Mouse (Mus musculus): ENCODE data around the gene Adcy9. TPM values are rescaled to one million over a fixed set of nuclear protein-coding genes. Genes with fewer than 3 reads are reported as not detected.
A peak's percentile ranks its signal among the peaks of the same experiment; 100 is the strongest.

The Adcy9 gene
- polyA plus RNA-seq, 1 experiment from 2014 or later = 0.66 TPM

DNA sequence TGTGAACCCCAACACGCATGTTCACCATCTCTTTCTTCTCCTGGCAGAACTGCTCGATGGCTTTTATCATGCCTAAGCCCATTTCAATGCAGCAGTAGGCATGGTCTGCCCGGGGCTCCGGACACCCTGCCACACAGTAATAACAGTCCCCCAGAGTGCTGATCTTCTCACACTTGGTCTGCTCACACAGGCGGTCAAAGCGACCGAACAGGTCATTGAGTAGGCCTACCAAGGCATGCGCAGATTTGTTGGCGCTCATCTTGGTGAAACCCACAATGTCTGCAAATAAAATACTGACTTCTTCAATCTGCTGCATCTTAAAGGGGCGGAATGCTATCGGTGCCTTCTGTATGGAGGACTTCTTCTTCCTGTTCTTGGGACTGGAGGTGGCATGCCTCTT is 2.2 kb downstream of the Adcy9 start:
- DNase-seq (no peak), ATAC-seq (ENCODE audit: low read depth) (no peak)
- Histone ChIP-seq H3K4me3 (replicated peaks) (peak overlapping the region; percentile 77; the same call in 1 of the 2 replicates), H3K9ac (no peak overlapping the region), H3K9me3 (replicated peaks) (no peaks in the 10 kb centered on the region), H3K4me2 (peak overlapping the region; percentile 99), H3K36me3 (no peaks in the 10 kb centered on the region), H3K27ac (no peak overlapping the region), H3K27me3 (peaks cover 23% of the 10 kb centered on the region), H3K4me1 (replicated peaks) (peaks cover 76% of the 10 kb centered on the region)
- WGBS (ENCODE audit: insufficient replicate concordance) = 86% methylated on average over 11 of the region's 11 CpGs

DNA sequence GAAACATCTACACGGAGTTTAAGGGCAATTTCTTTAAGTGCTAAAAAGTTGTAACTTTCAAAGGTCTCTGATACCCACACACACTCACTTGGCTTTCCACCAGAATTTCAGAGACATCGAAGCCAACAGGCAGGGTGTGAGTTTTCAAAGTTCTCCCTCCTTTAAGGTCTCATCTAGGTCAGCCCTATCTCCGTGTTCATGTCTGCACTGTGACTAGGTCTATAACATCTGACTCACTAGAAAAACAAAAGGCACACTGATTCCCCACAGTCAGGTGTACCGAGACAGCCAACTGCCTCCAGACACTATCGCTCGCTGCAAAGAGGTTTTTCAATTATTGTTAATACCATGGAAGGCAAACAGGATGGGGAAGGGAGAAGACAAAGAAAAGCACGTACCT is 2.8 kb downstream of the Adcy9 start:
- no peak for DNase-seq
- Histone ChIP-seq H3K9ac (no peak overlapping the region), H3K4me2 (peak overlapping the region; percentile 99), H3K27me3 (peaks cover 23% of the 10 kb centered on the region), H3K4me3 (replicated peaks) (no peak overlapping the region; the same call in 1 of the 2 replicates), H3K36me3 (no peaks in the 10 kb centered on the region), H3K9me3 (replicated peaks) (no peaks in the 10 kb centered on the region), H3K4me1 (replicated peaks) (peaks cover 81% of the 10 kb centered on the region), H3K27ac (no peak overlapping the region)
- ATAC-seq (ENCODE audit: low read depth) = no peak
- WGBS (ENCODE audit: insufficient replicate concordance) = 59% methylated on average over 7 of the region's 7 CpGs

DNA sequence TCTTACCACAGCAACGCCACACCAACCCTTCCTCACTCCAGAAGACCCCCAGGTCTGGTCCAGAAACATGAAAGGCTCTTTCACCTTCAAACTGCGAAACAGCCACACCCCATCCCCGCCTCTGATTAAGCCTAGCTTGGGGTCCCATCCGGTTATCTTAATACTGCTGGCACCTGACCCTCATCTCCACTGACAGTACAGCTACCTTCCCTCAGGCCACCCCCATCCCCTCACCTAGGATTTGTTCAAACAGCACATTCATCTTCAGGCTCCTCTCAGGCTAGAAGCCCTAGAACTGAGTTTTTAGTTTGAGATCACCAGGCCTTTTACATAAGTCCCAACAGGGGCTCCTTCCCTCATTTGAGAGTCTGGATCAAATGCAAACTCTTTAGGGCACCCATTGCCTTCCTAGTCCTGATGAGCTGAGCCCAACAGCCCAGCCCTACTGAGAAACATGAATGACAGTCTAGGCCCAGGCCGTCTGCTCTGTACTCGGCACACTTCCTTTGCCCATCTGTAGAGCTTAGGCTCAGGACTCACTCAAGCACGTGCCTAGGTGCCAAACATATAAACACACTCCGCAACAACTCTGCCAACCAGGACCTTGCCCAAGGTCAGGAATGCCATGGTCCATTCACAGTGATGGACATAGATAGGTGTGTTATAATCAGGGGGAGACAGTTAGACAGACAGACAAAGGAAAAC is 5.3 kb downstream of the Adcy9 start:
- peaks cover 75% of the 10 kb centered on the region for H3K4me1 ChIP-seq (replicated peaks)
- DNase-seq = no peak
- peak overlapping the region; percentile 52 for H3K9ac ChIP-seq
- WGBS (ENCODE audit: insufficient replicate concordance) = 34% methylated on average over 8 of the region's 8 CpGs
- peak overlapping the region; percentile 77; the same call in 1 of the 2 replicates for H3K27ac ChIP-seq
- ATAC-seq (ENCODE audit: low read depth) = peak; percentile 50
- peaks cover 23% of the 10 kb centered on the region for H3K27me3 ChIP-seq
- H3K4me3 ChIP-seq (replicated peaks) = peak overlapping the region; percentile 23
- H3K4me2 ChIP-seq = peak overlapping the region; percentile 56
- H3K9me3 ChIP-seq (replicated peaks) = no peaks in the 10 kb centered on the region
- no peaks in the 10 kb centered on the region; the same call in 1 of the 2 replicates for H3K36me3 ChIP-seq

DNA sequence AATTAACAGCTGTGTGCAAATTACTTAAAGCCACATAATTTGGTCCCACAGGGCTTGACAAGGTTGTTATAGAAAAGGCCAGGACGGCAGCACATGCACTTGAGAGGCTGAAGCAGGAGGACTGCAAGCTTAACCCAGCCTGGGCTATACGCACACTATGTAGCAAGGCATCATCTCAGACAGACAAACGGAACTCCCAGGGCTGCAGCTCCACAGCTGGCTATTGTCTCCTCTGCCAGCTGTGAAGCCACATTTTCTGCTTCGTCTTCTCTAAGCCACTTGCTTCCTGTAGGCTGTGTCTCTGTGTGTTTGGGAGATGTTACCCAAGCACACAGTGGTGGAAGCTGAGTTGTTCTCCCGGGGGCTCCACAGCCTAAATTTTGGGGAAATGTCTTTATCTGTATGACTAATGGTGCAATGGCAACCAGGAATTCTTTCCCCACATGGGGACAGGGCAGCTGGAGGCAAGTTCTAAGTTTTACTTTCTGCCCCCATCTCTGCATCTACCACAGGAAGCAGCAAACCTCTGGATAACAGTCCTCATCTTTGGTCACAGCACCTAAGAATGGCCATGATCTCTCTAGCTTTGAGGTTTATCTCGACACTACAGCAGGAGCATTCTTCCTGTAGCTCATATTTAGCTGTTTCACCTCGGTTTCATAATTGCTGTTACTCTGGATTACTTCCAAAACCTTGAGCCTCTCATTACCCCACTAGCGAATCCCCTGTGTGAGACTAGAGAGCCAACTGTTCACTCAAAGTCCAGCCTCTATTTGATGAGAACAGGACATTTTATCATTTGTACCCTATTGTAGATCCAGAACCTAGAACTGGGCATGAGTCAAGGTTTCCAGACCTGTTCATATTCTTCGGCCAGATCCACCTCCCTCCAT is 6.1 kb downstream of the Adcy9 start:
- Histone ChIP-seq H3K36me3 (no peaks in the 10 kb centered on the region; the same call in 1 of the 2 replicates), H3K4me3 (replicated peaks) (peak overlapping the region; percentile 23), H3K9ac (peak overlapping the region; percentile 52), H3K9me3 (replicated peaks) (no peaks in the 10 kb centered on the region), H3K27me3 (peaks cover 17% of the 10 kb centered on the region), H3K4me1 (replicated peaks) (peaks cover 72% of the 10 kb centered on the region), H3K27ac (peak overlapping the region; percentile 77), H3K4me2 (peak overlapping the region; percentile 56)
- DNase-seq (peak; percentile 15), ATAC-seq (ENCODE audit: low read depth) (peak; percentile 79)
- WGBS (ENCODE audit: insufficient replicate concordance) = 17% methylated on average over 9 of the region's 9 CpGs

DNA sequence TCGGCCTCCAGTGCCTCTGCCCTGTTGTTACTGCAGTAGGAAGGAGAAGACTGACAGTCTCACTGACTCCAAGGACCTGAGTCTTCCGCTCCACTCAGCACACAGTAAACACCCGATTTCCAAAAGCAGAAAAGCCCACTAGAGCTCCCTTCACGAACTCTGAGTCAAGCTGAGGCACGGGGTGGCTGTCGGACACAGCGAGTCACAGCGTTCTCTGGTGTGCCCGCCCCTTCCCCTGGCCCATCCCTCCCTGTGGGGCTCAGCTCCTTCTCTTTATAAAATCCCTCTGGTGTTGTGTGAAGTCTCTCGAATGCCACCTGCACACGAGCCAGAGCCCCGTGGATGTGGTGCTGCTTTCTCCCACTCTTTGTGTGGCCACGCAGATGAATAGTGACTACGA is 7.0 kb downstream of the Adcy9 start:
- H3K4me1 ChIP-seq (replicated peaks) = peaks cover 72% of the 10 kb centered on the region
- H3K4me3 ChIP-seq (replicated peaks) = no peak overlapping the region
- no peaks in the 10 kb centered on the region for H3K9me3 ChIP-seq (replicated peaks)
- H3K27ac ChIP-seq = peak overlapping the region; percentile 77; the same call in 1 of the 2 replicates
- H3K27me3 ChIP-seq = peaks cover 8% of the 10 kb centered on the region
- DNase-seq = no peak
- peak overlapping the region; percentile 23; the same call in 1 of the 2 replicates for H3K9ac ChIP-seq
- H3K36me3 ChIP-seq = no peaks in the 10 kb centered on the region; the same call in 1 of the 2 replicates
- H3K4me2 ChIP-seq = peak overlapping the region; percentile 42
- 37% methylated on average over 14 of the region's 14 CpGs for WGBS (ENCODE audit: insufficient replicate concordance)
- no peak for ATAC-seq (ENCODE audit: low read depth)

DNA sequence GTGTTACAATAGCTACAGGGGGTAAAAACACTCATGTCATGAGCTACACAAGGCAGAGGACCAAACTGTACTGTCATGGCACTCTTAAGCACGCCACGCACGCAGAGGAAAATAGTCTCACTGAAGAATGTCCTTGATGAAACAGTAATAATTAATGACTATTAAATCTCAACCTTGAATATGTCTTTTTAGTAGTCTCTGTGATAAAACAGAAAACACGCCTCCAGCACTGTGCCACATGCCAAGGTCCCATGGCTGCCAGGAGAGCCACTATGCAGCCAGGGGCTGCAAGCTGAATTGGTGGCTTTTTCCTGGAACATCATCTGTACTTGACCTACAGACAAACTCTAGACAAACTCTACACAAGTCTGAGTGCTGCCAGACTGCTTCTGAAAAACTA is 8.0 kb downstream of the Adcy9 start:
- no peaks in the 10 kb centered on the region for H3K27me3 ChIP-seq
- H3K9me3 ChIP-seq (replicated peaks) = no peaks in the 10 kb centered on the region
- H3K36me3 ChIP-seq = no peaks in the 10 kb centered on the region; the same call in 1 of the 2 replicates
- no peak overlapping the region for H3K4me2 ChIP-seq
- WGBS (ENCODE audit: insufficient replicate concordance) = 82% methylated on average over 4 of the region's 4 CpGs
- no peak overlapping the region for H3K4me3 ChIP-seq (replicated peaks)
- peaks cover 68% of the 10 kb centered on the region for H3K4me1 ChIP-seq (replicated peaks)
- ATAC-seq (ENCODE audit: low read depth) = no peak
- no peak overlapping the region for H3K27ac ChIP-seq
- H3K9ac ChIP-seq = no peak overlapping the region
- DNase-seq = no peak

DNA sequence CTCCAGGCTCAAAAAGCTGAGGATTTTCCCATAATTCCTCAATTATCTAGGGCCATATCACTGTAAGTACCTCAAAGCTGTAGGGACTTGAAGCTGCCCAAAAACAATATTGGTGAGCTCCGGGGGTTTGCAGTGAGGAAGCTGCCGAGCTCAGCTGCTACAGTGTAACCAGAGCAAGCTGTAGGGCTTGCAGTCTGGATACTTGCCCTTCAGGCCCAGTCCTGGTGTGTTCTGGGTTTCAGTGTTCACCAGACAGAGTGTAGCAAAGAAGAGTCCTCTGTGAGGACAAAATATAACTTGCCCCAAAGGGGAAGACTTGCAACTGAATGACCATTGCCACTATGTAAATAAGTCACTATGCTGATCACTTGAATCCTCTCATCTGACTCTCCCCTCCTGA is 9.0 kb downstream of the Adcy9 start:
- peaks cover 64% of the 10 kb centered on the region for H3K4me1 ChIP-seq (replicated peaks)
- no peaks in the 10 kb centered on the region for H3K9me3 ChIP-seq (replicated peaks)
- no peak for DNase-seq
- no peak overlapping the region for H3K4me2 ChIP-seq
- H3K27me3 ChIP-seq = no peaks in the 10 kb centered on the region
- WGBS (ENCODE audit: insufficient replicate concordance) = 63% methylated on average over 2 of the region's 2 CpGs
- no peak overlapping the region for H3K27ac ChIP-seq
- H3K36me3 ChIP-seq = no peaks in the 10 kb centered on the region; the same call in 1 of the 2 replicates
- no peak for ATAC-seq (ENCODE audit: low read depth)
- H3K9ac ChIP-seq = no peak overlapping the region
- no peak overlapping the region for H3K4me3 ChIP-seq (replicated peaks)

DNA sequence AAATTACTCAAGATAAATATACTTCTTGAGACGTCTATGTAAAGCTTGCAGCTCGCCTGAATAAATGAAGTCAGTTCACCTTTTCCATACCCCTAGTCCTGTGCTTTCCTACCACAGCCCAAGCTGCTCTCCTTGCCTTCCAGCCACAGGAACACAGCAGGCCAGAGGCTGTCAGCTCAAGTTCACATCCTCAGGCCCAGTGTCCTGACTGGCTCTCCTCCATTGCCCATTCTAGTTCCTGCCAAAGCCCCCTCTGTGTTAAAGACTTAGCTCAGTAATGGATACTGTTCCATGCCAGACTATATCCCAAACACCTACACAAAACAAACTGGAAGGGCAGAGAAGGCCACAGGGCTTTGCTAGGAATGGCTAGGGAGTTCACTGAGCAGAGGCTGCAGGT is 12.8 kb downstream of the Adcy9 start:
- no peaks in the 10 kb centered on the region for H3K27me3 ChIP-seq
- 61% methylated on average over 2 of the region's 2 CpGs for WGBS (ENCODE audit: insufficient replicate concordance)
- no peak for DNase-seq
- no peak for ATAC-seq (ENCODE audit: low read depth)
- no peaks in the 10 kb centered on the region; the same call in 1 of the 2 replicates for H3K36me3 ChIP-seq
- H3K4me1 ChIP-seq (replicated peaks) = peaks cover 41% of the 10 kb centered on the region
- H3K9me3 ChIP-seq (replicated peaks) = no peaks in the 10 kb centered on the region
- no peak overlapping the region for H3K27ac ChIP-seq
- no peak overlapping the region for H3K4me3 ChIP-seq (replicated peaks)
- H3K9ac ChIP-seq = no peak overlapping the region
- no peak overlapping the region for H3K4me2 ChIP-seq

DNA sequence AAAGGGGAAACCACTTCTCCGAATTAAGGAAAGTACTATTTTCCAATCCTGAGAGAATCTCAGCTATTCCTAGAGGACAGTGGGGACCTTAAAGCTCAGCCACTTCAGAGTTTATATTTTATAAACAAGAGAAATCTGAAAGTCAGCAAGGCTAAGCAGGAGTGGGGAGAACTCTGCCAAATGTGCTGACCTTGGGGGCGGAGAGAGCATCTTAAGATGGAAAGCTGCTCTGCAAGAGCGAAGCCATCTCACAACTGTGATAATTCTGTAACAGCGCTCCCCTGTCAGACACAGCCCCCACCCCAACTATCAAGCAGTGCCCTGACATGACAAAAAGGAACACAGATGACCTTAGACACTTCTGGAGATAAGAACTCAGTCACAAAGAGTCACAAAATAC is 13.6 kb downstream of the Adcy9 start:
- no peak for DNase-seq
- H3K27me3 ChIP-seq = no peaks in the 10 kb centered on the region
- H3K4me3 ChIP-seq (replicated peaks) = no peak overlapping the region
- H3K36me3 ChIP-seq = no peaks in the 10 kb centered on the region; the same call in 1 of the 2 replicates
- ATAC-seq (ENCODE audit: low read depth) = no peak
- no peak overlapping the region for H3K27ac ChIP-seq
- no peaks in the 10 kb centered on the region for H3K9me3 ChIP-seq (replicated peaks)
- H3K9ac ChIP-seq = no peak overlapping the region
- no peak overlapping the region for H3K4me2 ChIP-seq
- H3K4me1 ChIP-seq (replicated peaks) = peaks cover 39% of the 10 kb centered on the region
- WGBS (ENCODE audit: insufficient replicate concordance) = 54% methylated on average over 4 of the region's 4 CpGs

DNA sequence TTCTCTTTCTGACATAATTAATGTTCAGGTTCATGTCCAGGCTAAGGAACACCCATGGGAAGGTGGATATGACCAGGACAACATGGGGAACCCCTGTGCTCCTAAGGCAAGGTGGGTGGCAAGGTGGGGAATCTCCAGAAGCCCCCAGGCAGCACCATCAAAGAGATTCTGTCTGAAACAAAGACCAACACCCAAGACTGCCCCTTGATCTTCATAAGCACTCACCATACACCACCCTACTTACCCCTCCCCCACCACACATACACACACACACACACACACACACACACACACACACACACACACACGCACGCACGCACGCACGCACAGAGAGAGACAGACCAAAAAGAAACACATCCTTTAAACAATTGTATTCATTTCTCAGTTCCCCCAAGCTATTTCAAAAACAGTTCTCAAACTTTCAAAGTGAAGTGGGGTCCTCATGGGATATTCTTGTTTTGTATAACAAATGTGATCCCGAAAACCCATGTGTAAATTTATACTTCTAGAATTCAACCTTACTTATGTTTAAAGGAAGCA is 14.2 kb downstream of the Adcy9 start:
- Histone ChIP-seq H3K9me3 (replicated peaks) (no peaks in the 10 kb centered on the region), H3K36me3 (no peaks in the 10 kb centered on the region), H3K4me1 (replicated peaks) (peaks cover 41% of the 10 kb centered on the region), H3K27ac (no peak overlapping the region), H3K27me3 (no peaks in the 10 kb centered on the region), H3K9ac (no peak overlapping the region), H3K4me2 (no peak overlapping the region), H3K4me3 (replicated peaks) (no peak overlapping the region)
- WGBS (ENCODE audit: insufficient replicate concordance) = 68% methylated on average over 6 of the region's 6 CpGs
- no peak for DNase-seq
- ATAC-seq (ENCODE audit: low read depth) = no peak
